Mouse (Mus musculus) ES-Bruce4 (cell line): ENCODE measurements around the gene Zfp423. TPM values are rescaled to one million over a fixed set of nuclear protein-coding genes. Genes with fewer than 3 reads are reported as not detected.
A peak's percentile ranks its signal among the peaks of the same experiment; 100 is the strongest.

ENCODE experiments used
- H3K27ac ChIP-seq: 2 replicates; pipeline ENCODE4 v1.5.1; 2012; ENCODE audit warnings: low read length, inconsistent platforms; ENCODE audit not compliant: insufficient read depth
- H3K27me3 ChIP-seq: 2 replicates; pipeline ENCODE4 v1.6.1; 2012; ENCODE audit warnings: mild to moderate bottlenecking, low read length, inconsistent platforms; ENCODE audit not compliant: control insufficient read depth, poor library complexity, insufficient read depth, severe bottlenecking
- H3K36me3 ChIP-seq: 2 replicates; pipeline ENCODE4 v1.6.1; 2012; ENCODE audit warnings: inconsistent platforms, mild to moderate bottlenecking, low read length, moderate library complexity; ENCODE audit not compliant: control insufficient read depth, poor library complexity, insufficient read depth, severe bottlenecking
- H3K4me1 ChIP-seq: one replicate; pipeline ENCODE4 v1.8.1; 2011; ENCODE audit warnings: low read length; ENCODE audit not compliant: control insufficient read depth, insufficient read depth
- H3K4me3 ChIP-seq: 2 replicates; pipeline ENCODE4 v1.5.1; 2011; ENCODE audit warnings: low read depth, mild to moderate bottlenecking, low read length
- H3K9ac ChIP-seq: 2 replicates; pipeline ENCODE4 v1.6.1; 2012; ENCODE audit warnings: low read depth, mild to moderate bottlenecking, inconsistent platforms; ENCODE audit not compliant: poor library complexity, severe bottlenecking
- H3K9me3 ChIP-seq: replicated peaks from 2 replicates; pipeline ENCODE4 v1.6.1; 2012; ENCODE audit warnings: mild to moderate bottlenecking, low read length, inconsistent platforms; ENCODE audit not compliant: control insufficient read depth, poor library complexity, insufficient read depth, severe bottlenecking
- CTCF ChIP-seq: IDR thresholded peaks from one replicate; pipeline ENCODE4 v1.8.1; 2011; ENCODE audit warnings: low read depth, low read length
- EP300 ChIP-seq: IDR thresholded peaks from 2 replicates; pipeline ENCODE4 v1.6.1; 2011; ENCODE audit warnings: low read depth, low read length; ENCODE audit not compliant: insufficient read depth
- POLR2A ChIP-seq: IDR thresholded peaks from one replicate; pipeline ENCODE4 v1.8.1; 2011; ENCODE audit warnings: low read length; ENCODE audit not compliant: insufficient read depth
- polyA plus RNA-seq: library from polyadenylated mRNA; stranded (reverse); fragments of >200 nt; gene quantifications from 2 replicates; pipeline ENCODE4 v1.2.4, GENCODE M21; 2011; ENCODE audit warnings: low read depth; ENCODE audit not compliant: missing spikeins, insufficient read depth, insufficient read length

Gene Zfp423
- polyA plus RNA-seq = 11.3 and 14.4 TPM in 2 replicates

DNA sequence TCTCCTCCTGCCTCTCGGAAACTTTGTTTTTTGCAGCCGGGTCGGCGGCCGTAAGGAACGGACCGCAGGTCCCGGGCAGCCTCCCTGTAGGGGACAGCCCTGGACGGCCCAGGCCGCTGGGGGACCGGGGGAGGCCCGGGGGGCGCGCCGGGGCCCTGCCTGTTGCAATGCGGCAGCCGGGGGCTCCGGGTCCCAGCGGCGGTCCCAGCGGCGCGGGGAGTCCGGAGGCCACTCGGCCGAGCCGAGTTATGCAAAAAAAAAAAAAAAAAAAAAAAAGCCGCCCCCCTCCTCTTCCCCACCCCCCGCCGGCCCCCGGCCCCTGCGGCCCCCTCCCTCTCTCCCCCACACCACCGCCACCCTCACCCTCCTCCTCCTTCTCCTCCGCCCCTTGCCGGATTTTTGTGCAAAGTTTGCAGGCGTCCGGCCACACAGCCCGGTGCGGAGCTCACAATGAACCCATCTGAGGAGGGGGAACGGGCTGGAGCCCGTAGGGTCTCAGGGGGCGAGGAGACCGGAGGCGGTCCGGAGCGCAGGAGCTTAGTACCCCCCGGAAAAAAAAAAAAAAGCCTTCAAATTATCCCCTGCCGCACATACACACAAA is at the start of gene Zfp423:
TSS of gene Zfp423 (minus strand) at position 276 of the 601 bp plus-strand sequence.
- H3K4me3 ChIP-seq = peak within 1 kb of the TSS; percentile 84
- no peaks in the 10 kb centered on the region for H3K36me3 ChIP-seq
- no peak within 1 kb of the TSS for H3K27ac ChIP-seq
- H3K9me3 ChIP-seq = no peaks in the 10 kb centered on the region
- no peaks in the 10 kb centered on the region for H3K4me1 ChIP-seq
- H3K9ac ChIP-seq = peak within 1 kb of the TSS; percentile 100
- peaks cover 5% of the 10 kb centered on the region; the same call in 1 of the 2 replicates for H3K27me3 ChIP-seq
- TF ChIP-seq CTCF (no peak), POLR2A (no peak), EP300 (no peak)

- H3K9ac ChIP-seq = no peak overlapping the region
- 0 out of 2 replicates have a peak, but pooled peaks cover 3% of the 10 kb centered on the region for H3K9me3 ChIP-seq
- H3K27ac ChIP-seq = no peak overlapping the region
- H3K4me3 ChIP-seq = no peak overlapping the region
- H3K36me3 ChIP-seq = no peaks in the 10 kb centered on the region
- no peaks in the 10 kb centered on the region for H3K4me1 ChIP-seq
- H3K27me3 ChIP-seq = no peaks in the 10 kb centered on the region
- TF ChIP-seq CTCF = no peak
- no peak for TF ChIP-seq EP300
- no peak for TF ChIP-seq POLR2A
Measured at GRCm38 (mm10) chr8:88006811-88007210, 47.4 kb upstream of the Zfp423 start.

DNA sequence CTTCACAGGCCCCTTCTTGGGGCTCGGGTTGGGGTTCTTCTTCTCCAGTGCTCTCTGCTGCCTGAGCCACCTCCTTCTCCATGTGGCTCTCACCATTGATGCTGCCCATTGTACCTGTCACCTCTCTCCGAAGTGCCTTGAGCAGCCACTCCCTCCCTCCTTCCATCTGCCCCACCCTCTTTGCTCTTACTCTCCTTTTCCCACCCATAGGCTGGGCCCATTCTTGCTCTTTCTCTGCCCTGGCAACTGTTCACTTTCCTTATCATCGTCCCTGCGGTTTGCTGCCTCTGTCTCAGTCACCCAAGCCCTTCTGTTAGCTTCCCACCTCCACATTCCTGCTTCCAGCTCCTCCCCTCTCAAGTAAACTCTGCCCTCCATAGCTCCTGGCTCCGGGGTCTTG is 25.4 kb upstream of the Zfp423 start:
- TF ChIP-seq EP300 (no peak), CTCF (no peak), POLR2A (no peak)
- peaks cover 3% of the 10 kb centered on the region for H3K4me1 ChIP-seq
- no peak overlapping the region; the same call in 1 of the 2 replicates for H3K27ac ChIP-seq
- no peaks in the 10 kb centered on the region for H3K36me3 ChIP-seq
- no peaks in the 10 kb centered on the region for H3K9me3 ChIP-seq
- H3K4me3 ChIP-seq = no peak overlapping the region
- no peak overlapping the region for H3K9ac ChIP-seq
- H3K27me3 ChIP-seq = no peaks in the 10 kb centered on the region

GRCm38 (mm10) chr8:87984032-87984431 is 24.6 kb upstream of the Zfp423 start:
- Histone ChIP-seq H3K36me3 (no peaks in the 10 kb centered on the region), H3K27me3 (no peaks in the 10 kb centered on the region), H3K9ac (no peak overlapping the region), H3K4me3 (no peak overlapping the region), H3K27ac (no peak overlapping the region), H3K9me3 (no peaks in the 10 kb centered on the region), H3K4me1 (peaks cover 3% of the 10 kb centered on the region)
- TF ChIP-seq CTCF = no peak
- TF ChIP-seq EP300 = no peak
- TF ChIP-seq POLR2A = no peak

- no peak overlapping the region for H3K4me3 ChIP-seq
- no peaks in the 10 kb centered on the region for H3K36me3 ChIP-seq
- H3K27me3 ChIP-seq = no peaks in the 10 kb centered on the region
- peaks cover 3% of the 10 kb centered on the region for H3K4me1 ChIP-seq
- H3K9me3 ChIP-seq = no peaks in the 10 kb centered on the region
- TF ChIP-seq EP300 (peak; percentile 37; the same call in 1 of the 2 replicates), POLR2A (no peak)
- no peak overlapping the region for H3K9ac ChIP-seq
- peak overlapping the region; percentile 59; the same call in 1 of the 2 replicates for H3K27ac ChIP-seq
Measured at GRCm38 (mm10) chr8:87982936-87983335, 23.5 kb upstream of the Zfp423 start.

GRCm38 (mm10) chr8:87975466-87975809 is 16.0 kb upstream of the Zfp423 start:
- Histone ChIP-seq H3K9ac (peak overlapping the region; percentile 55), H3K27ac (peak overlapping the region; percentile 97), H3K27me3 (no peaks in the 10 kb centered on the region), H3K36me3 (no peaks in the 10 kb centered on the region), H3K9me3 (no peaks in the 10 kb centered on the region), H3K4me3 (no peak overlapping the region), H3K4me1 (no peaks in the 10 kb centered on the region)
- TF ChIP-seq CTCF = no peak
- TF ChIP-seq EP300 = no peak
- TF ChIP-seq POLR2A = no peak
